Mouse (Mus musculus): ENCODE data around the gene Nlk. TPM values are rescaled to one million over a fixed set of nuclear protein-coding genes. Genes with fewer than 3 reads are reported as not detected.

The Nlk gene
- polyA plus RNA-seq, 1 experiment, result 44.6 TPM

DNA sequence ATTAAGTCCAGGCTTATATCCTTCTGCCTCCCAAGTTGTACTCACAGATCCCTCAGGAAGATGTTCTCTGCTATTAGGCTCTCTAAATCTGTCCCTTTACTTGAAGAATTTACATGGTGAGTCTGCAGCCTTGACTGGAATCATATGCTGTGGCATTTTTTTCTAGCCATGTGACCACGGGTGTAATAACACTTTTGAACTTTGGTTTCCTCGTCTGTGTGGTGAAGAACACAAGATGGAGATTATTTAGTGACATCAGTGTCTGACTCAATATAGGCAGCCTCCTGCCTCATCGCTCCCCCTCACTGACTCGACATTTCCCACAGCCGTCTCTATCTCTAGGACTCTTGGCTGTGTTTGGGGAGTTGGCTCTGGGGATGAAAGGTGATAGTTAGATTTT is 5.9 kb upstream of the Nlk start:
- H3K4me1 ChIP-seq (ENCODE audit: control insufficient read depth, insufficient read depth, low read length), result no peaks in the 10 kb centered on the region
- H3K4me3 ChIP-seq (replicated peaks; ENCODE audit: control insufficient read depth, low read depth, low read length), result no peak overlapping the region
- no peak overlapping the region for H3K27ac ChIP-seq (ENCODE audit: control insufficient read depth, insufficient read depth, low read depth, low read length, poor library complexity)
- TF ChIP-seq POLR2A (IDR thresholded peaks at IDR 0.05; ENCODE audit: borderline replicate concordance, control insufficient read depth, low read depth, low read length), result no peak
- TF ChIP-seq CTCF (IDR thresholded peaks at IDR 0.05; ENCODE audit: control insufficient read depth, insufficient read depth, low read length), result no peak
- 53% methylated on average over 5 of the region's 5 CpGs for WGBS

DNA sequence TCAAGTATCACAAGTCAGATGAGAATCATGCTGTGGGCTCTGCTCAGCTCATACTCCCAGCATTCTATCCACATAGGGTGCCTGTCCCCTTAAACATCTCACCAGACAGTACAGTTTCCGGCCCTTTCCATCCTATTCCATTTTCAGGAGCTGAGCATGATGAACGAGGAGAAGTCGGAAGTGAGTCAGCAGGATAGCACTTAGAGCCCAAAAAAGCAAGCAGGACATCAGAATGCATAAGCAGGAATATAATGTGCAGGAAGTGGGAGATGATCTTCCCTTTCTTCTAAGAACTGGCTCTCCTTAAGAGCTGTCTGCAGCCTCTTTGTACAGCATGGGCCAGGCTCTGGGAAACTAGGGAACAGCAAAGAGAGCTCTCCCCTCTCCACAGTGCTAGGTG is 5.1 kb upstream of the Nlk start:
- Histone ChIP-seq H3K27ac (ENCODE audit: control insufficient read depth, insufficient read depth, low read depth, low read length, poor library complexity) (no peak overlapping the region), H3K4me1 (ENCODE audit: control insufficient read depth, insufficient read depth, low read length) (no peaks in the 10 kb centered on the region), H3K4me3 (replicated peaks; ENCODE audit: control insufficient read depth, low read depth, low read length) (no peak overlapping the region)
- WGBS, result 50% methylated on average over 3 of the region's 3 CpGs
- TF ChIP-seq POLR2A (IDR thresholded peaks at IDR 0.05; ENCODE audit: borderline replicate concordance, control insufficient read depth, low read depth, low read length) (no peak), CTCF (IDR thresholded peaks at IDR 0.05; ENCODE audit: control insufficient read depth, insufficient read depth, low read length) (no peak)

DNA sequence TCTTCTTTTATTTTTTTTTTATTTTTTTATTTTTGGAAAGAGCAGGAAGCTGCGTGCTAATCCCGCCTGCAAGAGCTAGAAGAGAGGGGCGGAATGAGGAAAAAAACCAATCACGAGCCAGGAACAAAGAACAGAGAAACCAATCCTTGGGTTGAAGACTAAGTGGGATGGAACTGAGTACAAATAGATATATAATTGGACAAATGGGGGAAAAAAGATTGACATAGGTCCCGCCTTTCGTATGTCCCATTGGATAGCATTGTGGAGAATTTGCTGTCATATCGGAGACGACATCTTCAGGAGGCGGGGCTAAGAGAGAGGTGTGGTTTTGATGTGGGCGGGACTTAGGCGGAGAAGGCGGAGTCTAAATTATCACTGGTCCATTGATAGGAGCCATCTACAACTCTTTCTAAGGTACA is 589 bp upstream of the Nlk start:
- H3K27ac ChIP-seq (ENCODE audit: control insufficient read depth, insufficient read depth, low read depth, low read length, poor library complexity), result no peak overlapping the region
- 0% methylated on average over 12 of the region's 12 CpGs for WGBS
- H3K4me3 ChIP-seq (replicated peaks; ENCODE audit: control insufficient read depth, low read depth, low read length), result peak overlapping the region; percentile 78
- TF ChIP-seq POLR2A (IDR thresholded peaks at IDR 0.05; ENCODE audit: borderline replicate concordance, control insufficient read depth, low read depth, low read length) (no peak), CTCF (IDR thresholded peaks at IDR 0.05; ENCODE audit: control insufficient read depth, insufficient read depth, low read length) (no peak)
- no peaks in the 10 kb centered on the region for H3K4me1 ChIP-seq (ENCODE audit: control insufficient read depth, insufficient read depth, low read length)

DNA sequence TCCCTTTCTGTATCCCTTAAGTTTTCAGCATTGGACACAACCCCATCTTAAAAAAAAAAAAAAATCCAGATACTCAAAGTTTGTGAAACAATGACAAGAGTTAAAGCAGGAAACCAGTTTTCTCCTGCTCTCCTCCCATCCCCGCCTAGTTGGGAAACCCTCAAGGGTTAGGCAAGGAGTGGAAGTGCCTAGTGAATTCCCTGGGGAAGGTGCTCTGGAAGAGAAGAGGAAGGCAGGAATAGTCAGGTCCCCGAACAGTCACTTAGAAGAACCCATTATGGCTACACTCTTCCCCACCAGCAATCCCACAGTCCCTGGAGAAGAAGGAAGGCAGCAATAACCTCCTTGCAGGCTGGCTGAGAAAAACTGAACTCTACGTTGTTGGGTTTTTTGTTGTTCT is 2.9 kb downstream of the Nlk start:
- TF ChIP-seq CTCF (IDR thresholded peaks at IDR 0.05; ENCODE audit: control insufficient read depth, insufficient read depth, low read length), result no peak
- TF ChIP-seq POLR2A (IDR thresholded peaks at IDR 0.05; ENCODE audit: borderline replicate concordance, control insufficient read depth, low read depth, low read length), result no peak
- H3K27ac ChIP-seq (ENCODE audit: control insufficient read depth, insufficient read depth, low read depth, low read length, poor library complexity), result no peak overlapping the region
- H3K4me3 ChIP-seq (replicated peaks; ENCODE audit: control insufficient read depth, low read depth, low read length), result no peak overlapping the region
- 67% methylated on average over 3 of the region's 3 CpGs for WGBS
- H3K4me1 ChIP-seq (ENCODE audit: control insufficient read depth, insufficient read depth, low read length), result no peaks in the 10 kb centered on the region

DNA sequence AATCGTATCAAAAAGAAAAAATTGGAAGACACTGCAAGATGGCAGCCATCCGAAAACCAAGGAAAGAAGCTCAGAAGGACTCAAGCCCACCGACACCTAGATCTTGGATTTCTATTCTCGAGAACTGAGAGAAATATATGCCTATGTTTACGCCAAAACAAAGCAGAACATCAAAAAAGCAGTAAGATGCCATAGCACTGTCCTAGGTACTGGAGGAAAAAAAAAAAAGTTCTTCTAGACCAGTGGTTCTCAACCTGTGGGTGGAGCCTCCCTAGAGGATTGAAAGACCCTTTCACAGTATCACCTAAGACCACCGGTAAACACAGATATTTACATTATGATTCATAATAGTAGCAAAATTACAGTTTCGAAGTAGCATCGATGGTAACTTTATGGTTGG is 3.9 kb downstream of the Nlk start:
- H3K4me1 ChIP-seq (ENCODE audit: control insufficient read depth, insufficient read depth, low read length), result no peaks in the 10 kb centered on the region
- TF ChIP-seq CTCF (IDR thresholded peaks at IDR 0.05; ENCODE audit: control insufficient read depth, insufficient read depth, low read length) (no peak), POLR2A (IDR thresholded peaks at IDR 0.05; ENCODE audit: borderline replicate concordance, control insufficient read depth, low read depth, low read length) (no peak)
- WGBS, result 89% methylated on average over 8 of the region's 8 CpGs
- H3K4me3 ChIP-seq (replicated peaks; ENCODE audit: control insufficient read depth, low read depth, low read length), result no peak overlapping the region
- H3K27ac ChIP-seq (ENCODE audit: control insufficient read depth, insufficient read depth, low read depth, low read length, poor library complexity), result no peak overlapping the region

DNA sequence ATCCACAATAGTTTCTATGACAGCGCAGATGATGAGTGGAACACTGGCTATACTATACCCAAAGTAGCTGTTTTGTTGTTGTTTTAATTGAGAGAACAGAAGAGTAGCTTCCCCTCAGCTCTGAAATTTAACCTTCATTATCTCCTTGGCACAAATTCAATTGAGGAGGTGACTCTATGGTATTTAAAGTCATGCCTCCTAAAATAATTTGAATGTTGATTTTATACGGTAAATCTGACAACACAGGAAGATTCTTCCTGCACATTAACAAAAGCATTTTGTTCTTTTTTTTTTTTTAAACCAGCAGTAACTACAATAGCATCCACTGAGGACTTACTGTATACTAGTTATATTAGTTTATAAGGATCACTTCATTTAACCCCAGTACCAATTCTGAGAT is 6.0 kb downstream of the Nlk start:
- no peaks in the 10 kb centered on the region for H3K4me1 ChIP-seq (ENCODE audit: control insufficient read depth, insufficient read depth, low read length)
- 75% methylated on average over 2 of the region's 2 CpGs for WGBS
- H3K27ac ChIP-seq (ENCODE audit: control insufficient read depth, insufficient read depth, low read depth, low read length, poor library complexity), result no peak overlapping the region
- TF ChIP-seq CTCF (IDR thresholded peaks at IDR 0.05; ENCODE audit: control insufficient read depth, insufficient read depth, low read length) (no peak), POLR2A (IDR thresholded peaks at IDR 0.05; ENCODE audit: borderline replicate concordance, control insufficient read depth, low read depth, low read length) (no peak)
- H3K4me3 ChIP-seq (replicated peaks; ENCODE audit: control insufficient read depth, low read depth, low read length), result no peak overlapping the region

DNA sequence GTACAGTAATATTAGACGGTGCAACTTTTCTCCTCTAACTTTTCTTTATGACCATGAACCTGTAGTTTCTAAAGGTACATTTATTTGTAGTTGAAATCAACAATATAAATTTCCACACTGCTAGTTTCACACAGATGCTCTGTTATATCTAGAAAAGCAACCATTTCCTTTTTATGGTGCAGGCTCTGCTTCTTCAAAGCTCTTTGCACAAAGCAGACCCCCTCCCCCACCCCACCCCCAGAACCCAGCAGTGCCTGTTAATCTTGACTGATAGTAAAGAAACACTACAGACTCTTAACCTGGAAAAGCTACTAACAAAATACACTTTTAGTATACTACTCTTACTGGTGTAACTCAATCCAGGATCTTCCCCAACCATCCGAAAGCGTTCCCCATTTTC is 6.6 kb downstream of the Nlk start:
- no peak for TF ChIP-seq POLR2A (IDR thresholded peaks at IDR 0.05; ENCODE audit: borderline replicate concordance, control insufficient read depth, low read depth, low read length)
- no peak for TF ChIP-seq CTCF (IDR thresholded peaks at IDR 0.05; ENCODE audit: control insufficient read depth, insufficient read depth, low read length)
- no peak overlapping the region for H3K27ac ChIP-seq (ENCODE audit: control insufficient read depth, insufficient read depth, low read depth, low read length, poor library complexity)
- WGBS, result 79% methylated on average over 3 of the region's 3 CpGs
- H3K4me3 ChIP-seq (replicated peaks; ENCODE audit: control insufficient read depth, low read depth, low read length), result no peak overlapping the region
- no peaks in the 10 kb centered on the region for H3K4me1 ChIP-seq (ENCODE audit: control insufficient read depth, insufficient read depth, low read length)

- 76% methylated on average over 3 of the region's 3 CpGs for WGBS
- H3K4me1 ChIP-seq (ENCODE audit: control insufficient read depth, insufficient read depth, low read length), result no peaks in the 10 kb centered on the region; the same call in 1 of the 2 replicates
- no peak for TF ChIP-seq POLR2A (IDR thresholded peaks at IDR 0.05; ENCODE audit: borderline replicate concordance, control insufficient read depth, low read depth, low read length)
- no peak for TF ChIP-seq CTCF (IDR thresholded peaks at IDR 0.05; ENCODE audit: control insufficient read depth, insufficient read depth, low read length)
- no peak overlapping the region for H3K27ac ChIP-seq (ENCODE audit: control insufficient read depth, insufficient read depth, low read depth, low read length, poor library complexity)
- H3K4me3 ChIP-seq (replicated peaks; ENCODE audit: control insufficient read depth, low read depth, low read length), result no peak overlapping the region
Observed at GRCm38 (mm10) chr11:78681058-78681457, 16.1 kb downstream of the Nlk start.

DNA sequence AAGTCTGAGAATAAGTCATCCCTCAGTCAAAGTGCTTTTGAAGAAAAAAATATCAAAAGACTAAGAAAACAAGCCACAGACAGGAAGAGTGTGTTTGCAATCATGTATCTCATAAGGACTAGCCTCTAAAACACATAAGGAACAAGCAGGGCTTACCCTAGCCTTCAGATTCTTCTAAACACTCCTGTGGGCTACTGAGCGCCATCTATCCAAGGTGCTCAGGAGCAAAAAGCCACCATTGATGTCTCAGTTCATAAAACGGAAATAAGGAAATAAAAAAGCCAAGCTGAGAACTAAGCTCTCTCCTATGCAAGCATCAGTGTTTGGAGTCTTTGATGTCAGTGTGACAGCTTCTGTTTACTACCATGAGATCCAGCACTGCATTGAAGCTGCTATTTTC is 18.4 kb downstream of the Nlk start:
- 63% methylated on average over 2 of the region's 2 CpGs for whole genome bisulfite sequencing
- no peaks in the 10 kb centered on the region; the same call in 1 of the 2 replicates for H3K4me1 ChIP-seq (ENCODE audit: control insufficient read depth, insufficient read depth, low read length)
- TF ChIP-seq CTCF (IDR thresholded peaks at IDR 0.05; ENCODE audit: control insufficient read depth, insufficient read depth, low read length) (no peak), POLR2A (IDR thresholded peaks at IDR 0.05; ENCODE audit: borderline replicate concordance, control insufficient read depth, low read depth, low read length) (no peak)
- no peak overlapping the region for H3K27ac ChIP-seq (ENCODE audit: control insufficient read depth, insufficient read depth, low read depth, low read length, poor library complexity)
- no peak overlapping the region for H3K4me3 ChIP-seq (replicated peaks; ENCODE audit: control insufficient read depth, low read depth, low read length)

Measured in bone marrow, adult 2 months (tissue).